17 mouse cellular contexts compared by ENCODE assay signal in genomic region chr17:71190589-71190988, GRCm38 (mm10). TPM values are rescaled to one million over a fixed set of nuclear protein-coding genes. Genes with fewer than 3 reads are reported as not detected.
A peak's percentile ranks its signal among the peaks of the same experiment; 100 is the strongest.
DNase-seq lines count a peak whose midpoint lies in the region; ATAC-seq and TF ChIP-seq lines count a peak whose summit lies in the region.
"Had no signal": no experiment of that assay in that cellular context is flagged by ENCODE, and none has a peak within 500 bp of the region (broad histone marks: within the 10 kb centered on the region; RNA-seq: fewer than 3 reads in every experiment).

No protein-coding gene starts in this region.

- no peak for TF ChIP-seq EP300 in lung, postnatal 0 days (IDR thresholded peaks at IDR 0.05)

- peak; percentile 67 for DNase-seq in lung, postnatal 0 days (ENCODE audit: low spot score)
- DNase-seq in lung, postnatal 4 days, result no peak
- DNase-seq in adipocyte (ENCODE audit: low spot score), result peak; percentile 16
- no peak for DNase-seq in heart, postnatal 14 days
- DNase-seq in thymus, postnatal 14 days, result no peak
- DNase-seq: adrenal gland, postnatal 14 days; kidney, adult 9 months; right cerebral cortex, postnatal 14 days; thymus, adult 18-20 months had no signal

- H3K4me3 ChIP-seq in lung, postnatal 0 days (ENCODE audit: low read depth, low read length), result no peak overlapping the region
- H3K4me3 ChIP-seq in liver, embryonic 15.5 days (replicated peaks), result no peak overlapping the region
- no peak overlapping the region for H3K4me3 ChIP-seq in stomach, embryonic 16.5 days (replicated peaks; ENCODE audit: low read length)
- H3K4me3 ChIP-seq: embryonic facial prominence, embryonic 15.5 days; forebrain, embryonic 13.5 days; heart, embryonic 10.5 days; hindbrain, embryonic 12.5 days; layer of hippocampus, adult 2 months; lung, embryonic 15.5 days had no signal

- intact Hi-C loops in heart, postnatal 14 days (cut with DNase I), result loop anchor here (10.0 kb wide), 1 partner anchor 486 kb away; no protein-coding TSS in a partner anchor

- no peak overlapping the region for H3K27ac ChIP-seq in lung, postnatal 0 days (ENCODE audit: low read length)
- H3K27ac ChIP-seq in liver, embryonic 15.5 days (replicated peaks), result no peak overlapping the region
- H3K27ac ChIP-seq in stomach, embryonic 16.5 days (ENCODE audit: low read length), result peak overlapping the region; percentile 35; the same call in 1 of the 2 replicates
- H3K27ac ChIP-seq: embryonic facial prominence, embryonic 15.5 days; forebrain, embryonic 13.5 days; heart, embryonic 10.5 days; hindbrain, embryonic 12.5 days; layer of hippocampus, adult 2 months; lung, embryonic 15.5 days had no signal

- no peak overlapping the region for H3K9ac ChIP-seq in lung, postnatal 0 days (replicated peaks; ENCODE audit: low read depth)
- no peak overlapping the region for H3K9ac ChIP-seq in liver, embryonic 15.5 days
- no peak overlapping the region for H3K9ac ChIP-seq in stomach, embryonic 16.5 days (ENCODE audit: low read length)
- H3K9ac ChIP-seq: embryonic facial prominence, embryonic 15.5 days; forebrain, embryonic 13.5 days; hindbrain, embryonic 12.5 days; lung, embryonic 15.5 days had no signal

- peaks cover 17% of the 10 kb centered on the region; the same call in 1 of the 2 replicates for H3K4me1 ChIP-seq in lung, postnatal 0 days (ENCODE audit: insufficient read depth, low read depth, low read length)
- H3K4me1 ChIP-seq in liver, embryonic 15.5 days (replicated peaks), result peaks cover 75% of the 10 kb centered on the region
- peaks cover 15% of the 10 kb centered on the region for H3K4me1 ChIP-seq in stomach, embryonic 16.5 days (ENCODE audit: control insufficient read depth, insufficient read depth, low read length)

- ATAC-seq in lung, postnatal 0 days, result no peak
- ATAC-seq in liver, embryonic 15.5 days (ENCODE audit: insufficient read depth), result no peak
- ATAC-seq in stomach, embryonic 16.5 days (ENCODE audit: insufficient read depth, low FRiP score), result 0 out of 2 replicates have a peak, but pooled peaks have one; percentile 20
- ATAC-seq: forebrain, embryonic 13.5 days had no signal

- no peak for TF ChIP-seq CTCF in lung, postnatal 0 days (IDR thresholded peaks at IDR 0.05)

- no peaks in the 10 kb centered on the region for H3K36me3 ChIP-seq in lung, postnatal 0 days (ENCODE audit: insufficient read depth, low read length)
- no peaks in the 10 kb centered on the region for H3K36me3 ChIP-seq in liver, embryonic 15.5 days (replicated peaks)
- H3K36me3 ChIP-seq in stomach, embryonic 16.5 days (ENCODE audit: control insufficient read depth, insufficient read depth, low read length), result no peaks in the 10 kb centered on the region
- H3K36me3 ChIP-seq: embryonic facial prominence, embryonic 15.5 days; heart, embryonic 10.5 days; hindbrain, embryonic 12.5 days; lung, embryonic 15.5 days had no signal

- peak overlapping the region; percentile 41; the same call in 1 of the 2 replicates for H3K4me2 ChIP-seq in lung, postnatal 0 days (replicated peaks; ENCODE audit: low read depth, low read length)
- peak overlapping the region; percentile 26; the same call in 1 of the 2 replicates for H3K4me2 ChIP-seq in liver, embryonic 15.5 days
- H3K4me2 ChIP-seq in stomach, embryonic 16.5 days (ENCODE audit: low read depth, low read length), result peak overlapping the region; percentile 20
- H3K4me2 ChIP-seq: embryonic facial prominence, embryonic 15.5 days; forebrain, embryonic 13.5 days; hindbrain, embryonic 12.5 days; lung, embryonic 15.5 days had no signal

- H3K27me3 ChIP-seq in lung, postnatal 0 days (replicated peaks; ENCODE audit: insufficient read depth, low read length), result no peaks in the 10 kb centered on the region
- H3K27me3 ChIP-seq in liver, embryonic 15.5 days, result no peaks in the 10 kb centered on the region
- no peaks in the 10 kb centered on the region for H3K27me3 ChIP-seq in stomach, embryonic 16.5 days (ENCODE audit: control insufficient read depth, insufficient read depth, low read length)
- H3K27me3 ChIP-seq: embryonic facial prominence, embryonic 15.5 days; forebrain, embryonic 13.5 days; hindbrain, embryonic 12.5 days; lung, embryonic 15.5 days had no signal

- 46% methylated on average over 7 of the region's 7 CpGs for WGBS in lung, postnatal 0 days
- 73% methylated on average over 7 of the region's 7 CpGs for WGBS in liver, embryonic 15.5 days (ENCODE audit: insufficient replicate concordance)
- WGBS in stomach, embryonic 16.5 days, result 55% methylated on average over 7 of the region's 7 CpGs

- H3K9me3 ChIP-seq in lung, postnatal 0 days (ENCODE audit: low read length), result no peaks in the 10 kb centered on the region
- H3K9me3 ChIP-seq in liver, embryonic 15.5 days (replicated peaks), result no peaks in the 10 kb centered on the region
- no peaks in the 10 kb centered on the region for H3K9me3 ChIP-seq in stomach, embryonic 16.5 days (replicated peaks; ENCODE audit: control insufficient read depth, low read length)
- H3K9me3 ChIP-seq: embryonic facial prominence, embryonic 15.5 days; lung, embryonic 15.5 days had no signal

RNA-seq across cellular contexts. Expression of gene Lpin2, which starts 8.2 kb away (rescaled TPM):
- 54.1 and 65.8 TPM in 2 replicates for polyA plus RNA-seq in lung, postnatal 0 days (2015; fragmentation: Nextera tagmentation; extraction: Ambion mirVana)
- polyA plus RNA-seq in liver, embryonic 15.5 days (2015; fragmentation: Nextera tagmentation; extraction: Ambion mirVana), result 42.3 and 46.7 TPM in 2 replicates
- 27.6 and 28.8 TPM in 2 replicates for polyA plus RNA-seq in stomach, embryonic 16.5 days (2015; fragmentation: Nextera tagmentation; extraction: Ambion mirVana)
- total RNA-seq in heart, postnatal 14 days (2021), result 10 to 100 TPM; 11.0 to 11.4 TPM

Comparison
In these comparisons a context has a peak if more than half of its experiments do, and no peak if none do; other contexts are left out.
1. DNase-seq: peak in lung, postnatal 0 days (single experiment) and adipocyte (single experiment); none in lung, postnatal 4 days (0 of 2), heart, postnatal 14 days (0 of 2) and thymus, postnatal 14 days (single experiment).
2. Peak in every context shown above with its lines, with median percentiles within 50 percentile points of each other: H3K4me2 ChIP-seq.